Mouse (Mus musculus) cerebellum, adult 2 months (tissue): ENCODE results near the gene Gtsf1l.

ENCODE experiments used
- CTCF ChIP-seq: fragments of 200-500 bp; IDR thresholded peaks from 2 replicates; pipeline ENCODE4 v1.5.1; 2011; ENCODE audit warnings: low read depth, mild to moderate bottlenecking, control low read depth, low read length, moderate library complexity, borderline replicate concordance; ENCODE audit not compliant: insufficient read depth
- POLR2A ChIP-seq: fragments of 200-500 bp; IDR thresholded peaks from 2 replicates; pipeline ENCODE4 v1.6.1; 2011; ENCODE audit warnings: low read length, control low read depth, borderline replicate concordance; ENCODE audit not compliant: insufficient read depth

GRCm38 (mm10) chr2:163049116-163049515 is 38.5 kb downstream of the Gtsf1l start:
- TF ChIP-seq CTCF (no peak), POLR2A (no peak)
